15 mouse cellular contexts compared by ENCODE assay signal in genomic region chr2:48636108-48636507, GRCm38 (mm10).
"Had no signal": no experiment of that assay in that cellular context is flagged by ENCODE, and none has a peak within 500 bp of the region (broad histone marks: within the 10 kb centered on the region; RNA-seq: fewer than 3 reads in every experiment).

No protein-coding gene starts in this region.

- DNase-seq: lung, adult 18-20 months; lung, embryonic 14.5 days; lung, postnatal 10 days; lung, postnatal 4 days; midbrain, embryonic 14.5 days; right cerebral cortex, postnatal 14 days; thymus, adult 2 months; thymus, postnatal 25 days; thymus, postnatal 4 days had no signal

- H3K27ac ChIP-seq: midbrain, embryonic 10.5 days; midbrain, embryonic 12.5 days; neural tube, embryonic 12.5 days; stomach, embryonic 15.5 days; stomach, postnatal 0 days had no signal

- H3K36me3 ChIP-seq: midbrain, embryonic 10.5 days; midbrain, embryonic 12.5 days; neural tube, embryonic 12.5 days; stomach, embryonic 15.5 days had no signal

- H3K4me2 ChIP-seq: lung, embryonic 14.5 days; midbrain, embryonic 12.5 days; neural tube, embryonic 12.5 days; stomach, embryonic 15.5 days had no signal

- H3K9me3 ChIP-seq: midbrain, embryonic 10.5 days; midbrain, embryonic 12.5 days; neural tube, embryonic 12.5 days; stomach, embryonic 15.5 days had no signal

- ATAC-seq: midbrain, embryonic 16.5 days had no signal

- H3K4me3 ChIP-seq: midbrain, embryonic 10.5 days; midbrain, embryonic 12.5 days; neural tube, embryonic 12.5 days; stomach, embryonic 15.5 days had no signal

- H3K4me1 ChIP-seq: stomach, embryonic 15.5 days had no signal

- H3K27me3 ChIP-seq: midbrain, embryonic 12.5 days; neural tube, embryonic 12.5 days; stomach, embryonic 15.5 days had no signal

- H3K9ac ChIP-seq: lung, embryonic 14.5 days; midbrain, embryonic 12.5 days; neural tube, embryonic 12.5 days; stomach, embryonic 15.5 days had no signal
